Mouse (Mus musculus): ENCODE data around the gene Maea. TPM values are rescaled to one million over a fixed set of nuclear protein-coding genes. Genes with fewer than 3 reads are reported as not detected.

Gene Maea
- total RNA-seq, 2 experiments from 2014 or later, result 19.7 to 69.8 TPM

Other genes starting within 250 kb of the Maea start
- not detected in 2 replicates for gene Slc5a1, start 231.3 kb upstream of the Maea start, total RNA-seq (2015; ENCODE audit: low replicate concordance)
- gene Slc5a1, start 231.3 kb upstream of the Maea start, total RNA-seq (2017; ENCODE audit: low replicate concordance), result not detected in 2 replicates
- gene Spon2, start 117.1 kb upstream of the Maea start, total RNA-seq (2015; ENCODE audit: low replicate concordance), result 1.1 TPM in 1 of 2 replicates, not detected in the other
- 1.0 TPM in 1 of 2 replicates, not detected in the other for gene Spon2, start 117.1 kb upstream of the Maea start, total RNA-seq (2017; ENCODE audit: low replicate concordance)
- 195 and 222 TPM in 2 replicates for gene Ctbp1, start 60.5 kb upstream of the Maea start, total RNA-seq (2015; ENCODE audit: low replicate concordance)
- 172 and 302 TPM in 2 replicates for gene Ctbp1, start 60.5 kb upstream of the Maea start, total RNA-seq (2017; ENCODE audit: low replicate concordance)
- gene Uvssa, start 43.0 kb downstream of the Maea start, total RNA-seq (2015; ENCODE audit: low replicate concordance), result 13.8 and 16.9 TPM in 2 replicates
- gene Uvssa, start 43.0 kb downstream of the Maea start, total RNA-seq (2017; ENCODE audit: low replicate concordance), result 24.5 and 28.1 TPM in 2 replicates
- not detected in 2 replicates for gene Nkx1-1, start 98.5 kb downstream of the Maea start, total RNA-seq (2015; ENCODE audit: low replicate concordance)
- not detected in 2 replicates for gene Nkx1-1, start 98.5 kb downstream of the Maea start, total RNA-seq (2017; ENCODE audit: low replicate concordance)